Mouse (Mus musculus): Measurements from ENCODE around the gene Tfam. TPM values are rescaled to one million over a fixed set of nuclear protein-coding genes. Genes with fewer than 3 reads are reported as not detected.
A peak's percentile ranks its signal among the peaks of the same experiment; 100 is the strongest.

Tfam gene
- 10 to 100 TPM; 59.3 to 59.6 TPM for total RNA-seq (2021)

DNA sequence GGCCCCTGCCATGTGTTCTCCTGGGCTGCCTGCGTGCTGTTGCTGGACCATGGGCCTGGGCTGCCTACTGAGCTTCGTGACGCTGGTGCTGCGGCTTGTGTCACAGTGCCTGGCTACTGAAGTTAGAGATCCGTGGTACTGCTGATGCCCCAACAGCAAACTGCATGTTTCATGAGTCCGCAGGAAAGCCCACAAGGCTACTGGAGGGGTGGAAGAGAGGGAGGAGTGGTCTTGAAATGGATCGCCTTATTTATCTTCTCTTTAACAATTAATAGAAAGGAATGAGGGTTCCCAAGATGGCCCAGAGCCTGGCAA lies at the start of gene Tfam:
Gene Tfam (minus strand): TSS at position 41 of the 315 bp plus-strand sequence.
- no peak for DNase-seq

DNA sequence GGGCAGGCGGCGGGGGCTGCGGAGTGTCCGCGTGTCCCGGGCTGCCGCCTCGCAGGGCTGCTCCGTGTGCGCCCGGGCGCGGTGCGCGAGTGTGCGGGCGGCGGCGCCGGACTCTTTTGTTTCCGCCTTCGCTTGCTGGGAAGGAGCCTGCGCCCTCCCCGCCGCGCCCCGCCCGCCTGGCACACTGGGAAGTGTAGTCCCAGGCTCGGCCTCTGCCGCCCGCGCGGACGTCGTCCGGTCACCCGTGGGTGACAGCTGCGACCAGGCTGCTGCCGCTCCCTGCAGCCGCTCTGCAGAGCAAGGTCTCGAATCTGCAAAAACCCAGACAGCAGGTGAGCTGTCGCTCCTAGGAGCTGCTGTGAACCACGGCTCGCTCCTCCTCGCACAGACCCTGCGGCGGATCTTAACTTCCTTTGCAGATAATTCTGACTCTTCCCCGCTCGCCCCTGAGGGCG lies 47.1 kb upstream of the Tfam start, which contains the start of gene Ube2d1:
Gene Ube2d1 (minus strand): TSS at position 137 of the 455 bp plus-strand sequence.
- peak; percentile 89 for DNase-seq

DNA sequence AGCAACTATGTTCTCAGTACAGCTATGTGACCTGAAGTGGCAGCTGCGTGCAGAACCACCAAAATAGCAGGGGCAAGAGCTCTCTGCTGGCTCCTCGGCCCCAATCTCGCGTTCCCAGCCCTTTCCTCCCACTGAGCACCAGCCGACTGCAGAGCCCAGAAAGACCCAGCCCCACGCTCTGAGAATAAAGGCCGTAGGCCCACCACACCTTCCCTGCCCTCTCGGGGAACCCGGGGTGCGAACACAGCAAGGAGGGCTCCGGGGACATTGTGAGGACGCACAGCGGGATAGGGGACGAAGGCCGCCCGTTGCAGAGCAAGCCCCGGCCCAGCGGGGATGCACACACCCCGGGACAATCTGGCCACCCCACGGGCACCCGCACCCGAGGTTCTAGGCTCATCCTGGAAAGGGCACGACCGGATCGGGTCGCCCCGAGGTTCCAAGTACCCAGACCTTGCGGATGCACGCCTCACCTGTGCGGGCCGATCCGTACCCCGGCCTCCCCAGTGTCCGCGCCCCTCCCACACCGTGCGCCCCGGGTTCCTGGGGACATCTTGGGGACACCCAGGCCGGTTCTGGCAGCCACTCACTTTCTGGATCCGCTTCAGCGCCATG lies 46.5 kb upstream of the Tfam start:
- DNase-seq = peak; percentile 39

DNA sequence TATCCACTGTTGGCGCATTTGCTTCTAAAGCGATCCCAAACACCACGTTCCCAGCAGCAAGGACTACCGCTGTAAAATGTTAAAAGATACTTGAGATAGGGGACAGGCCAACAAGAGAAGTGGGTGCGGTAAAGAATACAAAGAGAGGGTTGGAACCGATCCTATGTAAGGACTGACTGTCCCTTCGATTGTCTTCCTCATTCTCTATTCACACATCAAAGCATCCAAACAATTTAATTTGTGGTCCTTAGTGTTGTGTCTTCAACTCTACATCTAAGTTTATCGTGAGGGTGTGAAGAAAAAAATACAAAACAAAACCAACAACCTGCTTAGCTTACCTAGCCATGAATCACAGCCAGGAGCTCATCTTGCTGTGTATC lies 46.0 kb upstream of the Tfam start:
- DNase-seq = no peak

DNA sequence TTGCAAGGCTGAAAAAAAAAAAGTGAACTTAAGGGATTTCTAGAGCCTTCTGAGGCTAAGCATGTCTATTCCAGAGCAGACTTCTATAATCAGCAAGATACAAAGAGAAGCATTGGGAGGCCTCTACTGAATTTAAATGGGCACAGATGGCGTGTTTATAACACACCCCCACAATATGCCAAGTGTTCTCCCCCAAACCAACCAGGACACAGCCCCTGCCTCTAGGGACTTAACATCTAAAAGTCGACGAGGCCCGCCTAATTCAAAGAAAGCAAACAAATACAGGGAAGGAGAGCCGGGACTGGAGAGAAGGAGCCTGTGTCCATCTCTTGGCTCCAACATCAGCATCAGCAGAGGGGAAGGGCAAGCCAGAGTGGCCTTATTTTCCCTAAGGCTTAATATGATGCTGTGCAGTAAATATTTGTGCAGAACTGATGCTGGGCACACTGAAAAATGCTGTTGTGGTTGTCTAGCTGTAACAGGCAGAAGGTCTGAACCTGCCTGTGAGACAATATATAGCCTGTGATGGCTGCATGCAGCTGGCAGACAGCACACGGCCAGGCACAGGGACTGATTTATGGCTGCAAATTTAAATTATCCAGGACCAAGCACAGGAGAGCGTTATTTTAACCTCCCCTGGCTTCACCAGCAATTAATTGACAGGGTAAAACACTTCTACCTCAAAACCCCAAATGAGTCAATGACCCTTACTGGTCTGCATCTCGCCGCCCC lies 35.1 kb upstream of the Tfam start:
- no peak for DNase-seq

DNA sequence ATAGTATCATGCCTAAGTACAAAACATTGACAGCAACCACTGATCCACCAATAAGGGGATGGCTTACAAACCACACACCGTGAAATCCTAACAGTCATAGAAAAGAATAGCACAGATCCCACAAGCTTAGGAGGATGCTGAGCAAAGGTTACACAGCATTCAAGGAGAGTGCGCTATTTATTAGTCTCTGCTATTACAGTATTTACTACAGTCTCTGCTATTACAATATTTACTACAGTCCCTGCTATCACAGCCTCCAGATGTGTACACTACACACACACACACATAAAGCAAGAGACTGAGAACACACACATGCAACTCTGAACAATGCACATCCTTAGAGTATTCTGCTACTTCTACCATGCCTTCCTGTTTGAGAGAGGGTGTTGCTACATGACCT lies 29.9 kb upstream of the Tfam start:
- DNase-seq = no peak

DNA sequence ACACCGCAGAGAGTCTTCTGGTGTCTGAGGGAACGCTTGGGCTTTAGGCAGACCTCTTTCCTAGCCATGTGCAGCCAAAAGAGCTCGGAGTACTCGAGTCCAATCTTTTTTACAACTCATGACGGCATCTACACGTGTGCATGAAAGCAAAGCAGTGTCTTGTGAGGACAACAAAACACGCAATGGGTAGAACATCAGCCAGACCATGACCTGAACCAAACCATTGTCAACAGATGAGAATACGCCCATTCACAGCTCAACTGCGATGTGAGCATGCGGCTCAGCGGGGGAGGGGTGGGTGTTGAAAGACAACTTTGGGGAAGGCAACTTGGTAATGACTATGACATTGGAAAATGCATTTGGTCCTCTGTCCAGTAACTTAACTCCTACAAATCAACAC lies 29.4 kb upstream of the Tfam start:
- no peak for DNase-seq

DNA sequence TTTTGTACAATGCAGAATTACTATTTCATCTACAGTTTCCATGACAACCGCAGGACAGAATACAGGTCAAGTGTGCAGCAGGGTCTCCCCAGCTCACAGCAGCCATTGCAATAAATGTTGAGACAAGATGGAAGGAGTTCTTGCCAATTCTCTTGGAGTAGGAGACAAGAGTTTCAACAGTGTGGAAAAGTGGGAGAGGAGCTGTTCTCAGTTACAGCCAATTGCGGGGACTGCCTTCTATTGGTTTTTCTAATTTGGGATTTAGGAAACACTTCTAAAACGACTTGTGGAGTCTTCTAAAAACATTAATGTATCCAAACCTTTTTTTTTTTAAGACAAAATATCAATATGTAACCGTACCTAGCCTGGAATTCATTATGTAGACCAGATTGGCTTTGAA lies 27.0 kb upstream of the Tfam start:
- DNase-seq = no peak

DNA sequence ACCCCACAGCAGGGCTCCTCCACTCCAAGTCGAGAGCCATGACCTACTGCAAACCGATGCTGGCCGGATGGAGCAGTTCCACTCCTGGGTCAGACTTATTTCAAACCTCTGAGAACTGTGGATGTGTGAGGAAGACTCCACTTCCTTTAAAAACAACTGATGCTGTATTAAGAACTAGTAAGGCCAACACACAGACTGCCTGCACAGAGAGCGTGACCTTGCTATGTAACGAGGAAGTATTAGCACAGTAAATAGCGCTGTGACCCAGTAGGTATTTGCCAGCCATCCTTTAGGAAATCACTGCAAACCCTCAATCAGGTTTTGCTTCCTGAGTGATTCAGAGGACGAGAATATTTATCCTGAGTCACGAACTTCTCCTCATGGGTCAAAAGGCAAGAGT lies 23.6 kb upstream of the Tfam start:
- DNase-seq = no peak

DNA sequence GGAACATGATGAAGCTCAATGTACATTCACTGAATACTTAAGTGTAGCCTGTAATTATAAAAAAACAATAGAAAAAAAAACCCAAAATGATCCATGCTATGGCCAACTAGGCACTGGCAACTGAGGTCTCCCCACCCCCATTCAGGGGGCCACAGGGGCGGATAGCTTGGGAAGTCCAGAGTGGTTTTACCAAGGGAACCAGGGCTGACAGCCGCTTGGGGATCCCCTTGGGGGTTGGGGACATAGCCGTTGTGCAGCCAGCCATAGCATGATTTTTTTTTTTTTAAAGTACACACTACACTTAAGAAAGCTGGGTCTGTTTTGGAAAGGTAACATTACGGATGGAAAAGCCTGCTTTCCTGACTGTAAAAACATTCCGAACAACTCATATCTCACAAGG lies 20.9 kb upstream of the Tfam start:
- no peak for DNase-seq

DNA sequence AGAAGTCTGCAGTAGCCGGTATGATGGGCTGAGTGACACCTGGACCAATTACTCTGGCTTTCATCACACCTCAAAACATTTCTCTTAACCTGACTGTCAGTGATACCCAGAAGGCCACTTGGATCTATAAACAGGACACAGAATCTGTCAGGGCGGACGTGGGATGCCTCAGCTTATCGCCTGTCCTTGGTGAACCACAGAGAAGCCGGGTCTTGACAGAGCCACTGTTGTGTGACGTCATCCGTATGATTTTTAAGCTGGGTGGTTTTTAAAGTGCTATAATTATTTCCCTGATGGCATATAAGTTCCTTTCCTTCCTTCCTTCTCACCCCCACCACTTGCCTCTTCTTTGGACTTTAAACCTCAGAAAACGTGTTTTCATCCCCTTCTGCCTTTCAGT lies 20.4 kb upstream of the Tfam start:
- no peak for DNase-seq

DNA sequence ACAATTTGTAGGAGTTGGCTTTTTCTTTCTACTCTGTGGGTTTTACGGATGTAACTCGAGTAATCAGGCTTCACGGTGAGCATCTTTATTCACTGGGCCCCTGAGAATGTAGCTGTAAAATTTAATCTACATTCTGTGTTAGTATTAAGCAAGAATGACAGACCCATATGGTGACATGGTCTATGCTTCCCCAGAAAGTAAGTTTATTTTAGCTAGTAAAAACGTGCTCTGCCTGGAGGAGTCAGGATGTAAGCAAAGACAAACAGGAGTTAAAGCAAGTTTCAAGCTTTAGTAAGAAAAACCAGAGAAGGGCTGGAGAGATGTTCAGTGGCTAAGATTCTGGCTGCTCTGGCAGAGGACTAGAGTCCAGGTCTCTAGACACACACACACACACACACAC lies 15.1 kb upstream of the Tfam start:
- no peak for DNase-seq

DNA sequence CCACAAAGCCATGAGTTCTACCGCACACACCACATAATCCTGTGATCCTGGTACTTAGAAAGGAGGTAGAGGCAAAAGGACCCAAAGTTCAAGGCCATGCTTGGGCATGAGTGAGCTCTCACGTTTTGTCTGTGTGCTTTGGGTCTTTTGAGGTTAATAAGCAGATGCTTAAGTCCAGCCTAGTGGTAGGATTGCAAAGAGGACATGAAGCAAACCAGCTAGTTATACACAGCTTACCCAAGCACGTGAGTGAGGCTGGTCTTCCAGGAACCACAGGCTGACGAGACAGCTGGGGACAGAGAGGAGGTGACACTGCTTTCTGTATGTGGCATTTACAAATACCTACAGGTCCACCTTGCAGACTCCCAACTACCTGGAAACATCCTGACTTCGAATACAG lies 14.3 kb upstream of the Tfam start:
- no peak for DNase-seq

DNA sequence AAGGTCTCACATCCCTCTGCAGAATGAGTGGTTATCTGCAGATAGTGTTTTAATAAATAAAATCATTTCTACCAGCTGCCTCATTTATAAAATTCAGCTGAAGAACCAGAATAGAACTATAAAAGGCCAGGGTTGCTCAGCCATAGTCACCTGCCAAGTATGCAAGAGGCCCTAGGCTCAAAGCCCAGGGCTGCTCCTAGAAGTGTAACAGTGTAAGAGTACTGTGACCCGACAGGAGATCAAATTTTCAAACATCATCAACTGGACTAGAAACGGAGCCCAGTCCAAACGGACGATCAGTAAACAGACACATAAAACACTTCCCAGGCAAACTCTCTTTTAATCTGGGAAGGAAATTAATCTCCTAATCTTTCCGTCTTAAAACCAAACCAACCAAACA lies 13.8 kb upstream of the Tfam start:
- DNase-seq = no peak

DNA sequence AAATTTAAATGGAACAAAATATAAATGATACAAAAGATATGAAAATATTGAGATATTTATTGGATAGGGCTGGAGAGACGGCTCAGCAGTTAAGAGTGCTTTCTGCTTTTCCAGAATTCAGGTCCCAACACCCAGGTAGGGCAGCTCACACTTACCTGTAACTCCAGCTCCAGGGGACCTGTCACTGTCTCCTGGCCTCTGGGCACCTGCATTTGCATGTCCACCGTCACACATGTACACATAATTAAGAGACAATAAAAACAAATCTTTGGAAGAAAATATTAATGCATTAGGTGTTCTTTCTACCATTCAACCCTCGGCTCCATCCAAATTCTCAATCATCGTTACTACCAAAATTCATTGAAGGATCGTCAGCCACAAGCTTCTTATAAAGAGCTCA lies 13.2 kb upstream of the Tfam start:
- no peak for DNase-seq

DNA sequence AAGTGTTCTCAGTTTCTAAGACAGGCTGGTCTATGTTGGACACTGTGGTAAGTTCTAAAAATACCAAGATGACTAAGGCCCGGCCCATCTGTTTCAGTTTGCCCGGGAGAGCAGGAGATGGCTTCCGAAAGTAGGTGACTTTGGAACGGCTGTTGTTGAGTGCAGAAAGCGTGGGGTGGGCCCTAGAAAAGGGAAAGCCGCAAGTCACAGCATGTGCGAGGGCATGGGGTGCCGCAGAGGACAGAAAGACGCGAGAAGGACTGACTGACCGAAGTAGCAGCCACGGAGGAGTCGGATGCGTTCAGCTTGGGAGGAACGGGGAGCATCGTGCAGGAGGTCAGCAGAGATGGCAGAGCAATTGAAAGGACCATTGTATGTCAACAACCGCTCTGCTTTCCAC lies 12.4 kb upstream of the Tfam start:
- peak; percentile 46 for DNase-seq

DNA sequence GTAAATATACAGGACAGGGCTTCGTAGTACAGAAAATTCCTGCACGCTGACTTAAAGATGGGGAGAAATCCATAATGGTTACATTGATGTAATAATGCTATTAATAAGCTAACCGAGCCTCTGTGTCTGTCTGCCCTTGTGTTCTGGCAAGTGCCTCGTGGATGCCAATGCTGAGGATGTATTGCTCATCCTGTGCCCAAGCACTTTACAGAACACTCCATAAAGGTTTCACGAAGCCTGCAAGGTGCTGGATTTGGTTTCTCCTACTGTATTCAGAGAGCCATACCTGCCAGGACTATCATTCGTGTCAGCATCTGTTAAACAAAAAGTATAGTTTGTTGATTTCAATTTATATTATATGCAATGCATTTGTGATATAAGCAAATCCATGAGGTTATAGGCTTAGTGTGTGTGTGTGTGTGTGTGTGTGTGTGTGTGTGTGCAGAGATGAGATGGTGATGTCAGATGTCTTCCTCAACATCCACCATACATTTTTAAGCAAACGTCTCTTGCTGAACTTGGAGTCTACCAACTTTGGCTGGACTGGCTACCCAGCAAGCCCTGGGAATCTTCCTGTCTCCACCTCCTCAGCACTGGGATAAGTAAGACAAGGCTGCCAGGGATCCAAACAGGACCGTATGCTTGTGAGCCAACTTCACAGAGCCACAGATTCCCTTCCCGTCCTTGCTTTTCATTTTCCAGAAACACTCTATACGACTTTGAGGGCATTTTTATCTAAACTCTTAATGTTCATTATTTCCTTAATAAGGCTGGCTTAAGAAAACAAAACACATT lies 11.2 kb upstream of the Tfam start:
- no peak for DNase-seq

DNA sequence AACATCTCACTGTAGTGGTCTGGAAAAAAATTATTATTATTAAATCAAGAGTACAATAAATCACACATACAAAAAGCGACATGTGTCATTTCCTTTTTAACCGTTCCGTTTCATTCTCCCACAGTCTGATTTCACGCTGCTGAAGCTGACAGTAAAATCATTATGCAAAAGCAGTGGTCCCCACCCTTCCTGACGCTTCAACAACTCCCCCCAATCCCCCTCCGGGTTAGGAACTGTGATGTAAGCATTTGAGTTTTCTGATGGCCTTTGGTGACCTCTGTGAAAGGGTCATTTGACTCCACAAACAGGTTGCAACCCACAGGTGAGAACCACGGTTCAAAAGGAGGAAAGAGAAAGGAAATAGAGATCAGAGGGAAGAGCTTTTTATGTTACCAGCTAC lies 8.9 kb upstream of the Tfam start:
- DNase-seq = no peak

DNA sequence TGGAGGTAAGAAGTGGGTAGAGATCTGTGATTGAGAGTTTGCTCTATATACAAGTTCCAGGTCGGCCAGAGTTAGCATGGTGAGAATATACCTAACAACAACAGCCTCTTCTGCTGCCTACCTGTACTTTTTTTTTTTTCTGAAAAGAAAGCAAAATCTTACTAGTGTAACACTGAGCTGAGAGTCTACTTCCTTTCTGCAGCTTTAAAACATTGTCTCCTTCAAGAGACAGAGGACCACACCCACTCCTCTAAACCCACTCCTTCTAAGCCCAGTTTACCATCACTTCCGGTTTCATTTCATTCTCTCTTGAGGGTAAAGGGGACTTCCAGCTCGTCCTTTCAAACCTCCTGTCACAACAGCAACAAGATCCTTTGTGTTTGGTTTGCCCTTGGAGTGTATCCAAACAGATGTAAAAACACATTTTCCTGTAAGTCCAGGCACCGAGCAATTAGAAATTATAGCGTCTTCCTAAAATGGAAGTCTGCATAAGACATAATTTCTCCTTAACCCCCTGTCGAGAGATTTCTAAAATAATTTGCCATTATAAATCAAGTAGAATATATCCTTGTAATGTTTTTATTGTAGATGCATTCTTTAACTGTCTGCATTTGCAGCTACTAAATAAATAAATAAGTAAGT lies 1.5 kb upstream of the Tfam start:
- no peak for DNase-seq

DNA sequence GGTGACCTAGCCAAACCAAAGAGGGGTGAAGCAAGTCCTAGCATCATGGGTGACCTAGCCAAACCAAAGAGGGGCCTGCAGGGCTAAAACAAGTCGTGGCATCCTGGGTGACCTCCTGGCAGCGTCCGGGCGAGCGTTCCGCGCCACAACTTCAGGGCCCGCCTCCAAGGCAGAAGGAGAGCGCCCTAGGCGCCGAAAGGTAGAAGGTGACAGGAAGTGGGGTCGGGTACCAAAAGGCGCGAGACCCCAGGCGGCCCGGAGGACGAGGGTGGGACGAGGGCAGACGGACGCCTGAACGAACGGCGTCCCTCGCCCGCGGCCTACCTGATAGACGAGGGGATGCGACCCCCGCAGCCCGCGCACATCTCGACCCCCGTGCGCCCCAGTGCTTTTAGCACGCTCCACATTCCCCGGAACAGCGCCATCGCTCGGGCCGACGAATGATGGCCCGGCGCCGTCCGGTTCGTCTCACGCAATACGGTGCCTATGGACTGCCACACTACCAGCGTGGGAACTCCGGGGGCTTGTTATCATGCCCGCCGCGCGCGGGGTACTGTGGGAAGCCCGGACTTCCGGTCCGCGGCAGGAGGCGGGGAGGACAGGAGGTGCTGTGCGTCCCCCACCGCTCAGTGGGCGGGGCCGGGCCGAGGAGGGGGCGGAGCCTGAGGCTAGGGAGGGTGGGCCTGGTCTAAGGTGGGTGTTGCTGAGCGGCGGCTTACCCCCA lies 402 bp downstream of the Tfam start:
- DNase-seq = peak; percentile 98

DNA sequence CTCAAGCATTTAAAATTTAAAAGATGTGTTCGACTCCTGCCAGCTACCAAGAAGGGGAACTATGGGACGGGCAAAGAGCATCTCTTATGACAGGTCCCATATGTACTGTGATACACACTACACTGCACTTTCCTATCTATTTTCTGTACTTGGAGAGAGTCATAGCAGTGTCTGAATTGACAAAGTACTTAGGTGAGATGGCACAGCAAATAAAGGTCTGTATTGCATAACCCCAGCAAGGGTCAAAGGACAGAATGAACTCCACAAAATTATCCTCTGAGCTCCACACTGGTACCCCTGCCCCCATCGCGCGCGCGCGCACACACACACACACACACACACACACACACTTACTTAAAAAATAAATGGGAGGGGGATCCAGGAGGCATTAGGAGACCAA lies 4.0 kb downstream of the Tfam start:
- DNase-seq = no peak

DNA sequence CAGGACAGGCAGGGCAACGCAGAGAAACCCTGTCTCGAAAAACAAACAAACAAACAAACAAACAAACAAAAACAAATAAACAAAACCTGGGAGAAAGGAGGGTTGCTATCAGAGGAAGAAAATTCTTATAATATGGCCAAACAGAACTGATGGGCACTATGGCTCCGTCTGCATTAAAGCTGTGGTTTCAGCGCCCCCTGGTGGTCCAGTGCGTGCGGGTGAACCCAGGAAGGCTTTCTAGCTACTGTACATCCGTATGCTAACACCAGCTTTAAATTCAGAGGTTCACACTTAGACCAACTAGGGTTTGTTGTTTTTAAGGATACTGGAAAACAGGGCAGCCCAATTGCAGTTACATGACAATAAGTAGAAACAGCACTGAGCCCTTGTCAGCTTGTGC lies 12.2 kb downstream of the Tfam start:
- peak; percentile 91 for DNase-seq

DNA sequence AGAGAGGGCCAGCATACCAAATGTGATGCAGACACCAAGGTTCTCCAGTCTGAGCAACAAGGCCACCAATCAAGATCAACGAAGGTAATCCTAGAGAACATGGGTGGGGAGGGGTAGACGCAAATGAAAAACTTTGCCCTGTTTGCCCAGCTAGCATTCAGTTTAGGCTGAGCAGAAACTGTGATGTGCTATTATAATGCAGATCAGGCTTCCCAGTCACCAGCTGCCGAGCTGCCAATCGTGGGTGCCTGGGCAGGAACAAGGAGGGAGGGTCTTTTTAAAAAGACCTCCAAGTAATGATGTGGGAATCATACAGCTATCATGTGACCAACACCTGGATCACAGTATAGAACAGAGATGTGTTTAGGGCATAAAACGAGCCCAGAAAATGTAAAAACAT lies 15.0 kb downstream of the Tfam start:
- no peak for DNase-seq
